Mouse (Mus musculus) heart, adult 2 months (tissue): ENCODE measurements around the gene Kcnk15. TPM values are rescaled to one million over a fixed set of nuclear protein-coding genes. Genes with fewer than 3 reads are reported as not detected.

ENCODE experiments used
- DNase-seq, 2 experiments: peaks; one replicate each; pipeline ENCODE4 v3.0.0; 2021
- H3K27ac ChIP-seq: fragments of 200-600 bp; 2 replicates; pipeline ENCODE4 v1.8.1; 2022
- H3K27me3 ChIP-seq: fragments of 200-500 bp; 2 replicates; pipeline ENCODE4 v1.6.1; 2012; ENCODE audit warnings: mild to moderate bottlenecking, low read length, inconsistent platforms, mixed read lengths; ENCODE audit not compliant: control insufficient read depth, insufficient read depth
- H3K36me3 ChIP-seq: fragments of 200-500 bp; 2 replicates; pipeline ENCODE4 v1.6.1; 2012; ENCODE audit warnings: low read length, inconsistent platforms; ENCODE audit not compliant: control insufficient read depth, insufficient read depth
- H3K4me1 ChIP-seq: fragments of 200-500 bp; 2 replicates; pipeline ENCODE4 v1.6.1; 2011; ENCODE audit warnings: low read length; ENCODE audit not compliant: control insufficient read depth, insufficient read depth
- H3K4me3 ChIP-seq: fragments of 200-600 bp; 2 replicates; pipeline ENCODE4 v1.8.1; 2022
- H3K79me2 ChIP-seq: fragments of 200-500 bp; replicated peaks from 2 replicates; pipeline ENCODE4 v1.6.1; 2012; ENCODE audit warnings: mild to moderate bottlenecking, inconsistent platforms, low read length, moderate library complexity, mixed read lengths; ENCODE audit not compliant: control insufficient read depth, insufficient read depth
- H3K9ac ChIP-seq: fragments of 200-500 bp; 2 replicates; pipeline ENCODE4 v1.6.1; 2012; ENCODE audit warnings: low read depth, mild to moderate bottlenecking, control low read depth, inconsistent platforms, low read length, mixed read lengths
- CTCF ChIP-seq: fragments of 200-600 bp; IDR thresholded peaks from 2 replicates; pipeline ENCODE4 v1.8.1; 2022; ENCODE audit warnings: antibody characterized with exemption, mild to moderate bottlenecking, moderate library complexity
- EP300 ChIP-seq: fragments of 200-500 bp; IDR thresholded peaks from 2 replicates; pipeline ENCODE4 v1.6.1; 2011; ENCODE audit warnings: low read depth, low read length, control low read depth; ENCODE audit not compliant: insufficient read depth
- POLR2A ChIP-seq: fragments of 200-500 bp; IDR thresholded peaks from 2 replicates; pipeline ENCODE4 v1.6.1; 2011; ENCODE audit warnings: mild to moderate bottlenecking, low read depth, low read length, control low read depth; ENCODE audit not compliant: insufficient read depth
- WGBS: fragments of 180-500 bp; shearing (Covaris S2); methylation state at CpG from one replicate; pipeline ENCODE4 v1.1.7; 2018; 5-methylcytosine and 5-hydroxymethylcytosine counted together
- intact Hi-C: fragments of 180-260 bp; cut with DNase I; formaldehyde crosslinking; loops from one replicate; pipeline ENCODE4 v1.15.1; 2025
- polyA plus RNA-seq: library from polyadenylated mRNA; depleted of rRNA; stranded (reverse); fragments of >200 nt; gene quantifications from 2 replicates; pipeline ENCODE4 v1.2.3, GENCODE M21; 2012
- total RNA-seq, 2 experiments: library from RNA; stranded (reverse); gene quantifications; 2 replicates each; pipeline ENCODE4 v1.2.3; 2021

The Kcnk15 gene
- total and polyA plus RNA-seq, 3 experiments, result not detected

DNA sequence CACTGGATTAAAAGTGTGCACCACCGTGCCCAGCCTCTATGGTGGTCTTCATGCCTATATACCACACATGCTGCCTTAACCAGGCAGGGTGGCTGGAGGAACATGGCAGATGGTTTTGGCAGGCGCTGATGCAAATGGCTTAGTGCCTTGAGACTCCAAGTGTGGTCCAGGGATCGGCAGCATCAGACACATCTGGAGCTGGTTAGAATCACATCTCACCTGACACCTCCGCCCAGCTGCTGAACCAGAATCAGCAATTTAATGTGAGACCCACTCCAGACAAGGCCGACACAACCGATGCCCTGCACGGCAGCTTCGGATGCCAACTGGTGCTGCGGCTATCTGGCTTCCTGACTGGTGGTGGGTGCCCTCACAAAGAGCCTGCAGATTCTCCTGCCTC lies 12.6 kb downstream of the Kcnk15 start:
- no peak for TF ChIP-seq POLR2A
- TF ChIP-seq EP300, result no peak
- TF ChIP-seq CTCF, result no peak
- intact Hi-C loops, result no loop called here
- H3K9ac ChIP-seq, result no peak overlapping the region
- H3K27me3 ChIP-seq, result peaks cover 2% of the 10 kb centered on the region; the same call in 1 of the 2 replicates
- WGBS, result 90% methylated on average over 9 of the region's 9 CpGs
- no peak overlapping the region for H3K4me3 ChIP-seq
- H3K79me2 ChIP-seq, result no peaks in the 10 kb centered on the region
- no peak for DNase-seq
- H3K4me1 ChIP-seq, result no peaks in the 10 kb centered on the region
- H3K27ac ChIP-seq, result no peak overlapping the region
- no peaks in the 10 kb centered on the region for H3K36me3 ChIP-seq

DNA sequence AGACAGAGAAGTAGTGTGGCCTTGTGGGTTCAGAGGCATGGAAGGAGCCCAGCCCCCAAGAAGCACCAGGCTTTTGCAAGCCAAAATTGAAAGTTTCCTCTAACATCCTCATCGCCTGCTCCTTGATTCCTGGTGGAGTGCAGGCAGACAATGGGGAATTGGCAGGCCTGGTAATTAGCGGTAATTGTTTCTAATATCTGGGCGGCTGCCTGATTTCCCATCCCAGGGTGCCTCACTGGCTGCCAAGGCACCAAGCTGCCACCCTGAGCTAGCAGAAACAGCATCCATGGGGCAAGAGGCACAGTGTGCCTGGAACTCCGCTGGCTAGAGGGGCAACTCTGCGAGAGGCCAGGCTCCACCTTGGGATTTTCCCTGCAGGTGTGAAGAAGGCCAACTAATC lies 16.3 kb downstream of the Kcnk15 start:
- no peaks in the 10 kb centered on the region for H3K4me1 ChIP-seq
- no peak for DNase-seq
- peaks cover 2% of the 10 kb centered on the region; the same call in 1 of the 2 replicates for H3K27me3 ChIP-seq
- TF ChIP-seq POLR2A (no peak), CTCF (no peak), EP300 (no peak)
- no peak overlapping the region for H3K9ac ChIP-seq
- 72% methylated on average over 5 of the region's 5 CpGs for WGBS
- no peak overlapping the region for H3K27ac ChIP-seq
- H3K36me3 ChIP-seq, result no peaks in the 10 kb centered on the region
- H3K4me3 ChIP-seq, result no peak overlapping the region
- no peaks in the 10 kb centered on the region for H3K79me2 ChIP-seq
- intact Hi-C loops, result no loop called here

DNA sequence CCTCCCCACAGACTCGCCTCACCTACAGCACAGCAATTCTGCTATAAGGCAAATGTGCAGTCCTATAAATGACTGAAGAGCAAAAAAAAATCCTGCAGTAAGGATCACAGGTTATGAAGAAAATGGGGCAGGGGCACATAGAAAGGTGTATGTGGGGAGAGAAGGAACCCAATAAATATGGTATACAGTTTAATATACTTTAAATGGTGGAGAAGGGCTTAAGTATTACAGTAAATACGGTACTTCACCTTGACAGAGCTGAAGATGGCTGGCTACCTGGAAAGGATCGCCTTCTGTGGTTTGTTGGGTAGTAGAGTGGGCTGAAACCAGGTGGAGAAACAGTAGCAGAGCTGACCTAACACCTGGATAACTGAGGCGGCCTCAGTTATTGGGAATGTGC lies 17.8 kb downstream of the Kcnk15 start:
- WGBS, result 84% methylated on average over 4 of the region's 4 CpGs
- no peak overlapping the region for H3K4me3 ChIP-seq
- no peak for TF ChIP-seq EP300
- TF ChIP-seq CTCF, result no peak
- TF ChIP-seq POLR2A, result no peak
- H3K27me3 ChIP-seq, result peaks cover 2% of the 10 kb centered on the region; the same call in 1 of the 2 replicates
- no peak overlapping the region for H3K27ac ChIP-seq
- no peaks in the 10 kb centered on the region for H3K36me3 ChIP-seq
- intact Hi-C loops, result no loop called here
- H3K9ac ChIP-seq, result no peak overlapping the region
- no peaks in the 10 kb centered on the region for H3K79me2 ChIP-seq
- DNase-seq, result no peak
- H3K4me1 ChIP-seq, result no peaks in the 10 kb centered on the region

- 50% methylated on average over 3 of the region's 3 CpGs for WGBS
These were observed 18.5 kb downstream of the Kcnk15 start for GRCm38 (mm10) chr2:163871906-163872305.

DNA sequence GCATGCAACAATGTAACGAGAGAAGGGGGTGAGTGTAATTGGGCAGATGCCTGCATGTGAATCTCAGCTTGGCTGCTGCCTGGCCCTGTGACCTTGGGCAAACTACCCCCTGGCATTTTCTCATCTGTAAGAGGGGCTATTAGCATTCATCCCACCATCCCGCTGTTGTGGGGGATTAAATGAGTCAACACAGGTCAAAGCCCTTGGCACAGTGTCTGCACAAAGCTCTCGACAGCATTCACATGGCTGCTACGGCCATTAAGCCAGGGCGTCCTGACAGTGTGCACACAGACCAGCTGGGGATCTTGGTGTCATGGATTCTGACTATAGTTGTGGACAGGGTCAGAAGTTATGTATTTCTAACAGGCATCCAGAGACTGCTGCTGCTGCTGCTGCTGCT lies 21.4 kb downstream of the Kcnk15 start:
- Histone ChIP-seq H3K4me3 (no peak overlapping the region), H3K79me2 (no peaks in the 10 kb centered on the region), H3K27ac (no peak overlapping the region), H3K27me3 (peaks cover 2% of the 10 kb centered on the region; the same call in 1 of the 2 replicates), H3K36me3 (no peaks in the 10 kb centered on the region), H3K4me1 (no peaks in the 10 kb centered on the region), H3K9ac (no peak overlapping the region)
- intact Hi-C loops, result no loop called here
- no peak for DNase-seq
- 52% methylated on average over 5 of the region's 5 CpGs for WGBS
- TF ChIP-seq CTCF (no peak), POLR2A (no peak), EP300 (no peak)

More at GRCm38 (mm10) chr2:163871906-163872305, 18.5 kb downstream of the Kcnk15 start:
- Histone ChIP-seq H3K9ac (no peak overlapping the region), H3K4me1 (no peaks in the 10 kb centered on the region), H3K36me3 (no peaks in the 10 kb centered on the region), H3K79me2 (no peaks in the 10 kb centered on the region), H3K27me3 (peaks cover 2% of the 10 kb centered on the region; the same call in 1 of the 2 replicates), H3K27ac (no peak overlapping the region), H3K4me3 (no peak overlapping the region)
- TF ChIP-seq CTCF, result no peak
- no peak for TF ChIP-seq EP300
- TF ChIP-seq POLR2A, result no peak
- intact Hi-C loops, result no loop called here
- no peak for DNase-seq

DNA sequence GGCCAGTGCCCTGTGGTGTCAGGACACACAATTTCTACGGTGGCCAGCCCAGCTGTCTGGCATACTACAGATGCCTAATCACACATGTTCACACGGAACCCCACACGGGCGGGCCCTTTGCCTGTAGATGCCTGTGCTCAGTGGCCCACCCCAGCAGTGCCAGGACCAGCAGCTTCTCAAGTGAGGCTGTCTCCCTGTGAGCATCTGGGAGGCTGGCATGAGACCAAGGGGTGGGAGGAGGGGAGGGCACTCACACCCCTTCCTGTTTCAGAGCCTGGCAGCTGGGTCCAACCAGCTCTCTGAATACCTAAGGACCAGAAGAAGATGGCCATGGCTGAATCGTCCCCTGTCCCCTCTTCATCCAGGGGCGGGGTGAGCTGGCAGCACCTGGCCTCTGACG lies 22.0 kb downstream of the Kcnk15 start:
- 63% methylated on average over 7 of the region's 7 CpGs for WGBS
- H3K36me3 ChIP-seq, result no peaks in the 10 kb centered on the region
- TF ChIP-seq CTCF, result no peak
- H3K27ac ChIP-seq, result no peak overlapping the region
- intact Hi-C loops, result no loop called here
- DNase-seq, result no peak
- no peaks in the 10 kb centered on the region for H3K79me2 ChIP-seq
- H3K4me3 ChIP-seq, result no peak overlapping the region
- H3K27me3 ChIP-seq, result peaks cover 2% of the 10 kb centered on the region; the same call in 1 of the 2 replicates
- H3K4me1 ChIP-seq, result no peaks in the 10 kb centered on the region
- no peak overlapping the region for H3K9ac ChIP-seq
